Mouse (Mus musculus): ENCODE measurements at regions not wholly inside any gene's neighbourhood (a gene's known extent, or its start where the extent isn't known, plus 50 kb on each side); places are given as distances from the start of the nearest gene placed in this dataset.
"Not testable (repeated sequence)": the region's sequence is repeated elsewhere in the genome, so short reads cannot be mapped to it uniquely, and the experiment has no call there.

- H3K4me3 ChIP-seq (replicated peaks); H3K9ac ChIP-seq (replicated peaks); H3K27me3 ChIP-seq (replicated peaks); H3K9me3 ChIP-seq (replicated peaks); H3K27ac ChIP-seq (replicated peaks); H3K36me3 ChIP-seq; ATAC-seq (ENCODE audit: low FRiP score); H3K4me2 ChIP-seq; H3K4me1 ChIP-seq: not testable (repeated sequence)
- 22% methylated on average over 4 of the region's 4 CpGs for WGBS
Measured at GRCm38 (mm10) chr15:3677026-3677425, 93.7 kb upstream of the Ghr start.

- no peaks in the 10 kb centered on the region for H3K36me3 ChIP-seq
- ATAC-seq (ENCODE audit: low FRiP score) = no peak
- H3K4me2 ChIP-seq = no peak overlapping the region
- no peak overlapping the region for H3K9ac ChIP-seq (replicated peaks)
- no peak overlapping the region for H3K27ac ChIP-seq (replicated peaks)
- no peaks in the 10 kb centered on the region for H3K27me3 ChIP-seq (replicated peaks)
- no peaks in the 10 kb centered on the region for H3K9me3 ChIP-seq (replicated peaks)
- 87% methylated on average over 2 of the region's 2 CpGs for WGBS
- no peak overlapping the region for H3K4me3 ChIP-seq (replicated peaks)
- H3K4me1 ChIP-seq = no peaks in the 10 kb centered on the region
Measured at GRCm38 (mm10) chr15:3672586-3672985, 89.3 kb upstream of the Ghr start.

GRCm38 (mm10) chr15:3671169-3671568 lies 87.9 kb upstream of the Ghr start:
- Histone ChIP-seq H3K27ac (replicated peaks) (no peak overlapping the region), H3K9ac (replicated peaks) (no peak overlapping the region), H3K36me3 (no peaks in the 10 kb centered on the region), H3K4me2 (no peak overlapping the region), H3K4me3 (replicated peaks) (no peak overlapping the region), H3K4me1 (no peaks in the 10 kb centered on the region), H3K9me3 (replicated peaks) (no peaks in the 10 kb centered on the region), H3K27me3 (replicated peaks) (no peaks in the 10 kb centered on the region)
- no peak for ATAC-seq (ENCODE audit: low FRiP score)
- WGBS = 87% methylated on average over 3 of the region's 3 CpGs

- H3K27ac ChIP-seq (replicated peaks) = no peak overlapping the region
- ATAC-seq (ENCODE audit: low FRiP score) = no peak
- no peak overlapping the region for H3K9ac ChIP-seq (replicated peaks)
- no peak overlapping the region for H3K4me3 ChIP-seq (replicated peaks)
- H3K36me3 ChIP-seq = no peaks in the 10 kb centered on the region
- H3K4me1 ChIP-seq = no peaks in the 10 kb centered on the region
- no peaks in the 10 kb centered on the region for H3K9me3 ChIP-seq (replicated peaks)
- WGBS = 100% methylated on average over 1 of the region's 1 CpGs
- H3K4me2 ChIP-seq = no peak overlapping the region
- H3K27me3 ChIP-seq (replicated peaks) = no peaks in the 10 kb centered on the region
Measured at GRCm38 (mm10) chr15:3669411-3669810, 86.1 kb upstream of the Ghr start.

GRCm38 (mm10) chr15:3668863-3669262 lies 85.6 kb upstream of the Ghr start:
- Histone ChIP-seq H3K4me2 (no peak overlapping the region), H3K4me1 (no peaks in the 10 kb centered on the region), H3K9ac (replicated peaks) (no peak overlapping the region), H3K27ac (replicated peaks) (no peak overlapping the region), H3K36me3 (no peaks in the 10 kb centered on the region), H3K27me3 (replicated peaks) (no peaks in the 10 kb centered on the region), H3K9me3 (replicated peaks) (no peaks in the 10 kb centered on the region), H3K4me3 (replicated peaks) (no peak overlapping the region)
- no peak for ATAC-seq (ENCODE audit: low FRiP score)
- WGBS = 98% methylated on average over 2 of the region's 2 CpGs

GRCm38 (mm10) chr15:3648741-3649140 lies 65.4 kb upstream of the Ghr start:
- no peak overlapping the region for H3K4me3 ChIP-seq (replicated peaks)
- no peaks in the 10 kb centered on the region for H3K4me1 ChIP-seq
- no peaks in the 10 kb centered on the region for H3K9me3 ChIP-seq (replicated peaks)
- H3K27me3 ChIP-seq (replicated peaks) = no peaks in the 10 kb centered on the region
- no peak for ATAC-seq (ENCODE audit: low FRiP score)
- 80% methylated on average over 1 of the region's 1 CpGs for WGBS
- no peak overlapping the region for H3K9ac ChIP-seq (replicated peaks)
- H3K4me2 ChIP-seq = no peak overlapping the region
- no peaks in the 10 kb centered on the region for H3K36me3 ChIP-seq
- no peak overlapping the region for H3K27ac ChIP-seq (replicated peaks)

GRCm38 (mm10) chr15:3640091-3640490 lies 56.8 kb upstream of the Ghr start:
- Histone ChIP-seq H3K4me1 (no peaks in the 10 kb centered on the region), H3K36me3 (no peaks in the 10 kb centered on the region), H3K27me3 (replicated peaks) (no peaks in the 10 kb centered on the region), H3K4me2 (no peak overlapping the region), H3K27ac (replicated peaks) (no peak overlapping the region), H3K9ac (replicated peaks) (no peak overlapping the region), H3K9me3 (replicated peaks) (no peaks in the 10 kb centered on the region), H3K4me3 (replicated peaks) (no peak overlapping the region)
- WGBS = 80% methylated on average over 5 of the region's 5 CpGs
- no peak for ATAC-seq (ENCODE audit: low FRiP score)
